Mouse (Mus musculus): ENCODE measurements around the gene Npepl1. TPM values are rescaled to one million over a fixed set of nuclear protein-coding genes. Genes with fewer than 3 reads are reported as not detected.
A peak's percentile ranks its signal among the peaks of the same experiment; 100 is the strongest.

The Npepl1 gene
- polyA plus RNA-seq, 1 experiment from 2014 or later: 35.0 TPM

- Histone ChIP-seq H3K4me3 (peak overlapping the region; percentile 77), H3K36me3 (no peaks in the 10 kb centered on the region), H3K27ac (peak overlapping the region; percentile 90), H3K4me1 (replicated peaks) (peaks cover 72% of the 10 kb centered on the region), H3K27me3 (ENCODE audit: insufficient read depth, poor library complexity, severe bottlenecking) (no peaks in the 10 kb centered on the region), H3K9me3 (no peaks in the 10 kb centered on the region)
- no peak for DNase-seq (ENCODE audit: low spot score)
- WGBS: under 1% methylated on average over 22 of the region's 22 CpGs
Measured at GRCm38 (mm10) chr2:174076433-174076824, 33.7 kb upstream of the Npepl1 start.

- Histone ChIP-seq H3K4me1 (replicated peaks) (peaks cover 72% of the 10 kb centered on the region), H3K27ac (peak overlapping the region; percentile 90), H3K36me3 (no peaks in the 10 kb centered on the region), H3K4me3 (peak overlapping the region; percentile 77), H3K27me3 (ENCODE audit: insufficient read depth, poor library complexity, severe bottlenecking) (no peaks in the 10 kb centered on the region), H3K9me3 (no peaks in the 10 kb centered on the region)
- peak; percentile 57 for DNase-seq (ENCODE audit: low spot score)
- WGBS: under 1% methylated on average over 19 of the region's 19 CpGs
Measured at GRCm38 (mm10) chr2:174077004-174077695, 33.0 kb upstream of the Npepl1 start.

- Histone ChIP-seq H3K27me3 (ENCODE audit: insufficient read depth, poor library complexity, severe bottlenecking) (no peaks in the 10 kb centered on the region), H3K9me3 (no peaks in the 10 kb centered on the region), H3K36me3 (no peaks in the 10 kb centered on the region), H3K27ac (peak overlapping the region; percentile 90), H3K4me3 (peak overlapping the region; percentile 77), H3K4me1 (replicated peaks) (peaks cover 65% of the 10 kb centered on the region)
- 10% methylated on average over 11 of the region's 11 CpGs for WGBS
- DNase-seq (ENCODE audit: low spot score): no peak
Measured at GRCm38 (mm10) chr2:174077776-174078338, 32.3 kb upstream of the Npepl1 start.

- 86% methylated on average over 5 of the region's 5 CpGs for WGBS
- no peak for DNase-seq (ENCODE audit: low spot score)
- H3K27ac ChIP-seq: no peak overlapping the region
- H3K9me3 ChIP-seq: no peaks in the 10 kb centered on the region
- H3K27me3 ChIP-seq (ENCODE audit: insufficient read depth, poor library complexity, severe bottlenecking): no peaks in the 10 kb centered on the region
- H3K4me1 ChIP-seq (replicated peaks): peaks cover 40% of the 10 kb centered on the region
- peaks cover 9% of the 10 kb centered on the region; the same call in 1 of the 2 replicates for H3K36me3 ChIP-seq
- H3K4me3 ChIP-seq: no peak overlapping the region
Measured at GRCm38 (mm10) chr2:174081833-174082232, 28.3 kb upstream of the Npepl1 start.

- Histone ChIP-seq H3K36me3 (peaks cover 9% of the 10 kb centered on the region; the same call in 1 of the 2 replicates), H3K4me3 (no peak overlapping the region), H3K27me3 (ENCODE audit: insufficient read depth, poor library complexity, severe bottlenecking) (no peaks in the 10 kb centered on the region), H3K9me3 (no peaks in the 10 kb centered on the region), H3K4me1 (replicated peaks) (peaks cover 34% of the 10 kb centered on the region), H3K27ac (no peak overlapping the region)
- no peak for DNase-seq (ENCODE audit: low spot score)
- WGBS: 85% methylated on average over 3 of the region's 3 CpGs
Measured at GRCm38 (mm10) chr2:174082380-174082918, 27.7 kb upstream of the Npepl1 start.

DNA sequence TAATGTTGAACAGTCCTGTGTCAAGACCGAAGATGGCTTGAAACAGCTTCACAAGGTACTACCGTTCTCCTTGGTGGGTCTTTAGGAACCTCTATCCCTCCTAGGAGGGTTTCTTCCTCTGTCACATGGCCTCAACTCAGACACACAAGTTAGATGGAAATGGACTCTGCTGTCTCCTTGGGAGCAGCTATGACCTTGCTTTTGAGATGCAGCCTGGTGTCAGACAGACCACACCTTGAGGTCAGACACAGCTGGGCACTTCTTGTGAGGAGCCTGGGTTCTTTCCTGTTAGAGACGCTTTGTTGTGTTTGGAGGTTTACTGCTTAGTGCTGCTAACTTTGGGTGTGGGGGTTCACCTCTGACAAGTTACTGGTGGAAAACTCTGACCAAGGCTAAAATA is 15.1 kb upstream of the Npepl1 start:
- Histone ChIP-seq H3K4me1 (replicated peaks) (no peaks in the 10 kb centered on the region), H3K36me3 (peaks cover 65% of the 10 kb centered on the region), H3K27ac (no peak overlapping the region), H3K4me3 (no peak overlapping the region), H3K27me3 (ENCODE audit: insufficient read depth, poor library complexity, severe bottlenecking) (no peaks in the 10 kb centered on the region), H3K9me3 (no peaks in the 10 kb centered on the region)
- no peak for DNase-seq (ENCODE audit: low spot score)
- 93% methylated on average over 3 of the region's 3 CpGs for WGBS

- Histone ChIP-seq H3K27ac (no peak overlapping the region; the same call in 1 of the 2 replicates), H3K4me1 (replicated peaks) (no peaks in the 10 kb centered on the region), H3K36me3 (peaks cover 18% of the 10 kb centered on the region), H3K27me3 (ENCODE audit: insufficient read depth, poor library complexity, severe bottlenecking) (no peaks in the 10 kb centered on the region), H3K4me3 (no peak overlapping the region), H3K9me3 (no peaks in the 10 kb centered on the region)
- no peak for DNase-seq (ENCODE audit: low spot score)
- 82% methylated on average over 7 of the region's 7 CpGs for WGBS
Measured at GRCm38 (mm10) chr2:174102399-174102798, 7.8 kb upstream of the Npepl1 start.

GRCm38 (mm10) chr2:174103527-174103926 is 6.6 kb upstream of the Npepl1 start:
- 91% methylated on average over 4 of the region's 4 CpGs for WGBS
- H3K4me3 ChIP-seq: no peak overlapping the region
- H3K9me3 ChIP-seq: no peaks in the 10 kb centered on the region
- H3K4me1 ChIP-seq (replicated peaks): no peaks in the 10 kb centered on the region
- no peaks in the 10 kb centered on the region for H3K27me3 ChIP-seq (ENCODE audit: insufficient read depth, poor library complexity, severe bottlenecking)
- peaks cover 9% of the 10 kb centered on the region for H3K36me3 ChIP-seq
- no peak overlapping the region for H3K27ac ChIP-seq
- no peak for DNase-seq (ENCODE audit: low spot score)

DNA sequence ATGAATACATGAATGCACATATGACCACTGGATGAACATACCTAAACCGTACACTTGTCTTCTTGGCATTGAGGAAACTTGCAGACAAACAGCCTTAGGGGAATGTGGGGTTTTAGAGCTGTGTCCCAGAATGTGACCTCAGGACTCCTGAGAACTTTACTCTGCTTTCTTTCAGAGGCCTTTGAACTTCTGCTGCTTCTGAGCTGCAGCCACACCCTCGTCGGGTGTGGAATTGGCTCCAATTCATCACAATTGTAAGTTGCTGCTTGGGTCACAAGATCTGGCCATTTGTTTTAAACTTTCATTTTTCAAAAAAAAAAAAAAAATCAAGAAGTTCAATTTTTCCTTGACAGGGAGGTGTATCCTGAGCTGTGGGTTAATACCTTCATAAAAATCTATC is 2.8 kb upstream of the Npepl1 start:
- DNase-seq (ENCODE audit: low spot score): no peak
- H3K4me3 ChIP-seq: no peak overlapping the region
- peaks cover 25% of the 10 kb centered on the region for H3K4me1 ChIP-seq (replicated peaks)
- WGBS: 84% methylated on average over 3 of the region's 3 CpGs
- peaks cover 3% of the 10 kb centered on the region; the same call in 1 of the 2 replicates for H3K36me3 ChIP-seq
- no peak overlapping the region for H3K27ac ChIP-seq
- H3K9me3 ChIP-seq: no peaks in the 10 kb centered on the region
- no peaks in the 10 kb centered on the region for H3K27me3 ChIP-seq (ENCODE audit: insufficient read depth, poor library complexity, severe bottlenecking)

DNA sequence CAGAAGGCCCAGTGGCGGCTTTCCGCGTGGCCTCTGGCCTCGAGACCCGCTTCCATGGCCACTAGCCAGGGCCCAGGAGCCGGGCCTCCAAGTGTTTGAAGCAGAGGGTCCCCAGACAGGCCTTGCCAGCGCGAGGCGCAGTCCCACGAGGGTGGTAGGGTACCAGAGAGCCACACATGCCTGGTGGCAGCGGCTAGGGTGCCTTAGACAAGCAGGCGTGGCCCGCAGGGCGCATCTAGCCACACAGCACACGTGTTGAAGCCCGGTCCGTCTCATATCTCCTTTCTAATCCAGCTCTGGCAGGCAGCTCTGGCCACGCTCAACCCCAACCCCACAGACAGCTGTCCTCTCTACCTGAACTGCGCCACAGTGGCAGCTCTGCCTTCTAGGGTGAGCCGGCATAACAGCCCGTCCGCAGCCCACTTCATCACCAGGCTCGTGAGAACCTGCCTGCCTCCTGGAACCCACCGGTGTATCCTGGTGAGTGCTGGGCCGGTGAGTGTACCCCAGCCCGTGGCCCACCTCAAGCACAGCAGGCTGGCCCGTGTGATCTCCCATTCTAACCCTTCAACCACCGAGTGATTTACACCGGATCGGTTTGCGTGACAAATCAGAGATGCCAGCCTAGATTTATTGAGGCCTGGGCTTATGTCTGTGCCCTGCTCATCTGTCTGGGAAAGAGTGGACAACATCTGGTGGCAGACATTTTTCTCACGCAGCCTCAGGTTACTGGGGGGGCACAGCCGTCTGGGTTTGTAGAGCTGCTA is 817 bp downstream of the Npepl1 start:
- Histone ChIP-seq H3K4me1 (replicated peaks) (peaks cover 35% of the 10 kb centered on the region), H3K36me3 (peaks cover 28% of the 10 kb centered on the region), H3K27ac (peak overlapping the region; percentile 97), H3K4me3 (peak overlapping the region; percentile 65), H3K9me3 (no peaks in the 10 kb centered on the region), H3K27me3 (ENCODE audit: insufficient read depth, poor library complexity, severe bottlenecking) (no peaks in the 10 kb centered on the region)
- peak; percentile 58 for DNase-seq (ENCODE audit: low spot score)
- WGBS: 56% methylated on average over 33 of the region's 33 CpGs

DNA sequence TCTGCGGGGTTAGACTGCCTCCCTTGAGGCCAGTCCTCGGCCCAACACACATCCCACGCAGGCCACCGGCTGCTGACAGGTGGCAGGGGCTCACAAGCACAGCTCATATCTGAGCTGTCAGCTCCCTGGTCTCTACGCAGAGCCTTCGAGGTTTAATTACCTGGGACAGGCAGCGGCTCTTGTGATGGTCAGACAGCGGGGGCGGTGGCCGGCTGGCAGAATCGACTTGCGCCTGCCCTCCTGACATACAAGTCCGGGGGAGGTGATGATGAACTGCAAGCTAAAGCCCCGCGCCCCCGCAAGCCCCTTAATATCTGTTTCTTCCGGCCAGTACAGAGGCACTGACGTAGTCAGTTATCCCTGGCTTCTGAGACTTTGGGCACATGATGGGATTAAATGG is 2.8 kb downstream of the Npepl1 start:
- no peaks in the 10 kb centered on the region for H3K27me3 ChIP-seq (ENCODE audit: insufficient read depth, poor library complexity, severe bottlenecking)
- H3K4me1 ChIP-seq (replicated peaks): peaks cover 50% of the 10 kb centered on the region
- WGBS: 83% methylated on average over 18 of the region's 18 CpGs
- H3K27ac ChIP-seq: 0 out of 2 replicates have a peak overlapping the region, but pooled peaks have one; percentile 37
- H3K36me3 ChIP-seq: peaks cover 40% of the 10 kb centered on the region
- no peaks in the 10 kb centered on the region for H3K9me3 ChIP-seq
- no peak overlapping the region for H3K4me3 ChIP-seq
- DNase-seq (ENCODE audit: low spot score): no peak

- no peak for DNase-seq (ENCODE audit: low spot score)
- Histone ChIP-seq H3K4me1 (replicated peaks) (peaks cover 51% of the 10 kb centered on the region), H3K9me3 (no peaks in the 10 kb centered on the region), H3K27me3 (ENCODE audit: insufficient read depth, poor library complexity, severe bottlenecking) (no peaks in the 10 kb centered on the region), H3K27ac (no peak overlapping the region), H3K4me3 (no peak overlapping the region), H3K36me3 (peaks cover 47% of the 10 kb centered on the region)
- WGBS: 93% methylated on average over 12 of the region's 12 CpGs
Measured at GRCm38 (mm10) chr2:174114148-174114864, 4.2 kb downstream of the Npepl1 start.

All from hindbrain, embryonic 10.5 days (tissue).